Mouse (Mus musculus): ENCODE measurements around the gene Nap1l5.

Gene Nap1l5

GRCm38 (mm10) chr6:58906852-58907261 is at the start of gene Nap1l5:
Gene Nap1l5, minus strand, starts transcription at chr6:58907076.
- peak; percentile 7 to 24 for DNase-seq

GRCm38 (mm10) chr6:58951128-58951992 is 44.5 kb upstream of the Nap1l5 start:
- DNase-seq: peak; percentile 61 to 81

DNA sequence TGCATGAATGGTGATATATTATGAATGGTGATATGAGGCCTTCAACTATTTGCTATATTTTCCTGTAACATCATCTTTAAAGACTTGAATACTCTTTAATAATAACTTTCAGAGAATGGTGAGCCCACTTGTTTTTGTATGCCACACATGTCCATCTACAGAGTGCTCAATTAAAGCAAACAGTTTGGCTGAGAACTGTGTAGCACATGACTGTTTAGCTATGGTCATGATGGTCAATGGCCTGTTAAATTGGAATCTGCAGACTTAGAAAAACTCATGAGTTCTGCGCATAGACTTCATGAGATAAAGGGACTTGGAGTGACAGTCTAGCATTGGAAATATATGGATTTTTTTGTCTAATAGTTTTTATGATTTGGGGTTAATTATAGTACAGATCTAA is 43.5 kb upstream of the Nap1l5 start:
- peak; percentile 26 to 56 for DNase-seq

DNA sequence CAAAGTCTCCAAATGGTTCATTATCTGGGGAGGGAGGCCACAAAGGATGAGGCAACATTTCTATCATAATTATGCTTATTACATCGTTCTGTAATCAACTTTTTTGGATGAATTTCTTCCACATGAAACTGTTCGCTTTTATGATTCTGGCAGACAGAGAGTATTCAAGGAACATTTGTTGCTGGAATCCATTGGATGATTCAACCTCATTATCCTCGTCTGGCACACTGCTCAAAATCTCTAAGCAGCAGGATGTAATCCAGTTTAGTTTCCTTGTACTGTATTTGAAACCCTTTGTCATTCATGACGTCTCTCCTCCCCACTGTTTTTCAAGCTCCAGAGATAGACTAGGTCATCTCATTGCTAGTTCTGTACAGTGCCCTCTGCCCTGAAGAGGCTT is 40.0 kb upstream of the Nap1l5 start:
- DNase-seq: no peak

DNA sequence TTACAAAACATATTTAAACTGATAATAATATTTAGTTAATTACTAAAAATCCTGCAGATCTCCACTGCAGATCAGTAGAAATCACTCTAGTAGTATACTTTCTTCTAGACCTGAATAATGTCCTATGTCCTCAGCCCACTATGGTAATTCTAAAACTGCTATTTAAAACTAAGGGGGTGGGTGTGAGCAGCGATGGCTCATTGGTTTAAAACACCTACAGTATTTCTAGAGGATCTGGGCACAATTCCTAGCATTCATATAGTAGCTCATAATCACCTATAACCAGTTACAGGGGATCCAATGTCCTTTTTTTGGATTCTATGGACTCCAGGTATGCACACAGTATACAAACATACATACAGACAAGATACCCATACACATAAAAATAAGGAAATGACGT is 39.4 kb upstream of the Nap1l5 start:
- no peak for DNase-seq

DNA sequence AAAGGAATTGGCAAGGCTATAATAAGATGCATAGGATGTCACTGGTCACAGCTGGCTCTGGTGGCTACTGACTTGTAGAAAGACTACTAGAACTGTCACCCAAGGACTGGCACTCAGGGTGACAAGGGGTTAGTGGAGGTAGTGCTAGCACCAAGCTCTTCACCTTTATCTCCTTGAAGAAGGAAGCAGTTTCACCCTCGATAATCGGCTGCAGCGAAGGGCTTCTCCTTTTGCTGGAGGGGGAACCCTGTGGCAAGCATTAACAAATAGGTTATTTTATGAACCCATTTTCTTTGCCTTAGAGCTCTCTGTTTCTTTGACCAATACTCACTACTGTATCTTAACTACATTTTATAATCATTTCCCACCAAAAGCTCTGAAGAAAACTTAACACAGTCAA is 37.1 kb upstream of the Nap1l5 start:
- no peak for DNase-seq

DNA sequence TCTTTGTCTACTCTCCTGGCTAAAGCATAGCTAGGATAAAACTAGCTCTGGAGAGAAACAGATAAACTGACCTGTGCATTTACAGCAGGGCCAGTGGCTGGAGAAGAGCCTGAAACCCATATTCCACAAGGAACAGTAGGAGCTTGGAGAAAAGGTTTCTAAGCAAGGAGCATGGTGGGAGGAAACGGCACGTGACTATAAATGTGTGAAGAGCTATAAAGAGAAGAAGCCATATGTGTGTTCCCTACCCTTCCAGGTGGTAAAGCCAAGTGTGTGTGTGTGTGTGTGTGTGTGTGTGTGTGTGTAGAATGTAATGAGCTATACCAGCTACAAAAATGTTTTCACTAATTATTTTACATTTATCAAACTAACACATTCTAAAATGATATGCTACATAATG is 35.4 kb upstream of the Nap1l5 start:
- DNase-seq: no peak

DNA sequence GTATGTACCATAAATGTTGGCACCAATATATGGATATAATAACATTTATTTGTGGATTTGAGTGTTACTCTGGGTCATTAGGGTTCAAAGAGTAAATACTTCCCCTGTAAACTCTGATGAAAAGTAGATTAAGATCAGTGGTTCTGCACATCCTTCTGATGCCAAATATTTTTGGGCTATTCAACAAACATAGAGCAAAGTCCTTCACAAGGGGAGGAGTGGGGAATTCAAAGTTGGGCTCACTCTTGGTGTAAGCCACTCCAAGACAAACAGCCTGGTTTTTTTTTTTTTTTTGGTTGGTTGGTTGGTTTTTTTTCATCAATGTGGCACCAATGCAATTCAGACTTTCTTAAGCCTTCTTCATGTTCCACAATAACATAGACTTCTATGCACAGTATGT is 30.9 kb upstream of the Nap1l5 start:
- DNase-seq: no peak

- DNase-seq: no peak
These were observed 27.3 kb upstream of the Nap1l5 start for GRCm38 (mm10) chr6:58934144-58934543.

DNA sequence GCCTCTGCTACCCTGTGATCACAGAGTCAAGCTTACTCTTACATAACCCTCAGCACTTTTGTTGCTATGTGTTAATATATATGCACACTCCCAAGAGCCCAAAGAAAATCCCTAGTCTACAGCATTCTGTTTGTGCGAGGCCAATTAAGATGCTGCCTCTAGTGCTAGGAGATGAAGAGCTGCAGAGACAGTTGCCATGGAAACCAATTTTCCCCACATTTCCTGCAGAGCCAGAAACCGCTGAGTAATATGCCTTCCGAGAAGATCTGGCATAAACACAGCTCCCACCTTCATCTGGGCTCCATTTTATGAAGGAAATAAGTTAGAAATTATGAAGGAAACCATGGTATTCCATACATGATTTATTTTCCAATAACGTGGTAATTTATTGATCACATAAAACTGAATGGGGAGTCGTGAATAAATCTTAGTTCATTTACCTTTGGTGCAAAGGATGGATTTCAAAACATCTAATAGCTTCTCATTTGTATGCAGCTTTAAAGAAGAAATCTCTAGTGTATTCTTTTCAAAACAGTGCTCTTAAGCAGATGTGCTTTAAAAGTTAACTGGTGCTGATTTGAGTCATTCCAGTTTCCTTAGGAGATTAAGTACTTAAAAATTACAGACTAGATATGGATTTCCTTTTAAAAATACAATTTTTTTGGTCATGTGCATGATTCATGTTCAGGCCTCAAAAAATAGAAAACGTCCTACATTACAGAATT is 26.5 kb upstream of the Nap1l5 start:
- no peak for DNase-seq

DNA sequence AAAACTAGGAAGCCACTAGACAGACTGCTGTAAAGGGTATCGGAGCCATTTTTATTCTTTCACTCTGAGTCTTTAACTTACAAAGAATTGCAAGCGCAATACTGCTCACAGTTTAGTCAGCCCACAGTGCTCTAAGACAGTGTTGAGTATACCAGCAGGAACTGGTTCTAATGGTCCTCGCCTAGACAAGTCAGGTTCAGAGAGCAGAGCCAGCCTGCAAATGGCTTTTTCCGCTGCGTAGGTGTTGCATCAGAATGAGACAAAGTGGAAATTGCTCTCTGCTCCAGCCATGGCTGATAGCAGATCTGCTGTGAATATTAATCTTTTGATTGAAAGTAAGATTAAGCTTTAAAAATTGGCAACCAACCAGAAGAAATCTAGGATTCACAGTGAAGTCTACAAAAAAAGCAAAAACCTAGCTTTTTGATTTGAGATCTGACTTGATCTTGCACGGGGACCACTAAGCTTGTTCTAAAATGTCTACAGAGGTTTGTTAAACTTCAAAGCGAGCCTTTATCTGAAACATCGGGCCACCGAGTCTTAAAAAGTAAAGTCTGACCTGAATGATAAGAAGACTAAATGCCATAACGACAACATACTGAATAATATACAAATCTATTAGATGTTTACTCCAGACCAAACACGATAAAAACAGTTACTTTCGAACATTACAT is 25.8 kb upstream of the Nap1l5 start:
- no peak for DNase-seq

DNA sequence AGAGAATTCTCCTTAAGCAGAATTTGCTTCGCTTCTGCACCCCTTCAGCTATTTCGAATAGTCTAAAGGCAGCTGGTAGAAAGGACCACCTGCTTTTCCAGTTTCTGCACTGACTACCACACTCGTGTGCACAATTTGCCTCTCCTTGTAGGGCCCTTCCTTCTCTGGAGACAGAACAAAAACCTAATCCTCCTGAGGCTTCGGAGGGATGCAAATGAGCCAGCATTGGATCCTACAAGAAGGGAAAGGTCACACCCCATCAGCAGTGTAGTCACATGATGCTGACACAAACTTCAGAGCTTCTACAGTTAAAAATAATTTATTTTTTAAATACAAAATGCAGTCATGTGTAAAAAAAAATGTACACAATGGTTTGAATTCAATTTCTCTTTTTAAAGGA is 24.3 kb upstream of the Nap1l5 start:
- no peak for DNase-seq

GRCm38 (mm10) chr6:58929911-58930431 is 23.1 kb upstream of the Nap1l5 start:
- DNase-seq: peak in 1 of 2 experiments; percentile 48

- peak; percentile 71 to 81 for DNase-seq
These were observed 21.0 kb upstream of the Nap1l5 start for GRCm38 (mm10) chr6:58927881-58928280.

- DNase-seq: no peak
These were observed 15.6 kb upstream of the Nap1l5 start for GRCm38 (mm10) chr6:58922511-58922910.

GRCm38 (mm10) chr6:58921623-58922022 is 14.7 kb upstream of the Nap1l5 start:
- DNase-seq: peak; percentile 44 to 55

DNA sequence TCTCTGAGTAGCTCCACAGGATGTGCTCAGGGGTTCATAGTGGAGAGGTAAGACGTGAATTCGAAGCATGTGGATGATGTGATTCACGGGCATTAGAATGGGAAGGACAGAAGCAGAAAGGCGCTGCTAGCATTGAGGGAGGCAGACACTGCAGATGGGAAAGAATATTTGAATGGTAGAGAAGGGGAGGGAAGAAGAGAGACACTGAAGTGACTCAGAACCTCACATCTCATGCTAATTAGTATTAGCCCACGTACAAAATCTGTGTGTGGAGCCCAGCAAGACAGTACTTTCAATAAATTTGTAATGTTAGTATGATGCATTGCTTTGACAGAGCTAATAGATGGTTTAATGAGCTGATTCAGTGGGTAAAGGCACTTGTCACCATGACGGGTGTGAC is 13.9 kb upstream of the Nap1l5 start:
- no peak for DNase-seq

DNA sequence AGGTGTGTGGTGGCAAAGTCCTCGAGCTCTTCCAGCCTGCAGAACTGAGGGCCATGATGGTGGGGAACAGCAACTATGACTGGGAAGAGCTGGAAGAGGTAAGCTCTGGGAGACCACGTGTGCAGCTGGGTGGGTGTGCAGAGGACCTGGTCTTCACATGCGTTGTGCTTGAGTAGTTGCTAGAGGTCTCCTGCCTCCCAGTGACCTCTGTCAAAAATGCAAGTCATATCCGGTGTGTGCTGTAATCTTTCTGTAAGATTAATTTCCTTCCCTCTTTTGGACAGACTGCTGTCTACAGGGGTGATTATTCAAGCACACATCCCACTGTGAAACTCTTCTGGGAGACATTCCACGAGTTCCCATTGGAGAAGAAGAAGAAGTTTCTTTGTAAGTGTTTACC is 9.6 kb upstream of the Nap1l5 start:
- DNase-seq: no peak

DNA sequence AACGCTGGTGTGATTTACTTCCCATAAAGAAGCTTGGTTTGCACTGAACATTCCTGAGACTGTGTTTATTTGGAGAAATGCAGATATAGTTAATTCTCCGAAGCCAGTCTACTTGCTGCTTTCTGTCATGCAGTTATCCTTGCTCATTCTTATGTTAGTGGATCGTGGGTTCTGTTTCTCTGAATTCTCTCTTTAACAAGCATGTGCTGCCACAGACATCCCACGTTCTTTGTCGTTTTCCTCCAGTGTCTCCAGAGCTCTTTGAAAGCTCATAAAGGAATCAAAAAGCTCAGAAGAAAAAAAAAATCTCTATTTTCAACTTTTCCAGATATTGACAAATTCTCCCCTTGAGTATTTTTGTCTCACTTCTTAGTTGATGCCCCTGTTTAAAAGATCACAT is 7.1 kb upstream of the Nap1l5 start:
- DNase-seq: no peak

GRCm38 (mm10) chr6:58913551-58913950 is 6.7 kb upstream of the Nap1l5 start:
- no peak for DNase-seq

DNA sequence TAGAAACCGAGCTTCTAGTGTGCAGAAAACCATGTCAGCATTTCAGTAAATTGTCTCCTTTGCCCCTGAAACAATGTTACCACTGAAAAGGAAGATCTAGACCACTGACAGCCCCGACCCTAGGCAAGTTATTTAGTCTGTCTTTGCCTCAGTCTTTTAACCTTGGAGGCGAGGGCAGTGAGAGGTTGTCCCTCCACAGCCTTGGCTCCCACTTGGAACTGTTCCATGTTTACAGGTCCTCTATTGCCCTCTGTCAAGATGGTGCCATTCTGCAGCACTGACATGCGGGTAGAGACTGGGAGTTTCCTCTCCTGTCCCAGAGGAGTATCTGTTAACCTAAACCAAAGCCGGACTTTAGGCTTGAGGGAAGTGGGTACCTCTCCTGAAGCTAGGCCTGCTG is 6.0 kb upstream of the Nap1l5 start:
- no peak for DNase-seq

GRCm38 (mm10) chr6:58907791-58908190 is 915 bp upstream of the Nap1l5 start:
- no peak for DNase-seq

DNA sequence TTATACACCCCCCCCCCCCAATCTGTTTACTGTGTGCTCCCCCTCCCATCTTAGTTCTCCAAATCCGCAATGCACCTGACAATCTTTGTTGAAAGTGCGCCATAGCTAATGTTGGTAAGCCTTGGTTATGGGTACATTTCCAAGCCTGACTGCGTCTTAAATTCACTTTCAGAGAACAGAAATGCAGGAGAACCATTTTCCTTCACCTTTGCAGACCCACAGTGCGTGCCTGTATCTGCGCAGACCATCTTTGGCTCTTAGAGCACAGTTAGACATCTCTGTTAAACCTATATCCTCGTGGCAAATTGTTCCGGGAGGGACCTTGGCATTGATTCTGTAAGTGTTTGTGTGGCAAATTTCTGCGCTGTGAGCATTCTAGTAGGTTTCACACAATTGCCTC is 460 bp upstream of the Nap1l5 start:
- DNase-seq: no peak
